Mouse (Mus musculus) liver, embryonic 16.5 days (tissue): ENCODE measurements around the gene Sfxn2. TPM values are rescaled to one million over a fixed set of nuclear protein-coding genes. Genes with fewer than 3 reads are reported as not detected.

Experiments used
- ATAC-seq: fragments of 200-750 bp; cut with Nextera tagmentation; 2 replicates; pipeline ENCODE4 v1.8.0; 2017; ENCODE audit warnings: low read depth, mild to moderate bottlenecking, moderate number of reproducible peaks, moderate library complexity
- H3K27ac ChIP-seq: fragments of 300-500 bp; sonication (generic); 2 replicates; pipeline ENCODE4 v1.5.1; 2014; ENCODE audit warnings: mild to moderate bottlenecking, low read length
- H3K27me3 ChIP-seq: fragments of 300-500 bp; sonication (generic); 2 replicates; pipeline ENCODE4 v1.6.1; 2014; ENCODE audit warnings: low read depth, low read length, mixed read lengths; ENCODE audit not compliant: control insufficient read depth, insufficient read depth
- H3K36me3 ChIP-seq: fragments of 300-500 bp; sonication (generic); 2 replicates; pipeline ENCODE4 v1.6.1; 2014; ENCODE audit warnings: mild to moderate bottlenecking; ENCODE audit not compliant: control insufficient read depth, insufficient read depth
- H3K4me1 ChIP-seq: fragments of 300-500 bp; sonication (generic); 2 replicates; pipeline ENCODE4 v1.6.1; 2014; ENCODE audit warnings: low read depth, low read length, mixed read lengths; ENCODE audit not compliant: control insufficient read depth
- H3K4me2 ChIP-seq: fragments of 300-500 bp; sonication (generic); 2 replicates; pipeline ENCODE4 v1.6.1; 2014; ENCODE audit warnings: low read depth, low read length, mixed read lengths
- H3K4me3 ChIP-seq: fragments of 300-500 bp; sonication (generic); 2 replicates; pipeline ENCODE4 v1.5.1; 2014; ENCODE audit warnings: low read depth, mild to moderate bottlenecking, low read length
- H3K9ac ChIP-seq: fragments of 300-500 bp; sonication (generic); 2 replicates; pipeline ENCODE4 v1.6.1; 2014; ENCODE audit warnings: low read depth, low read length
- H3K9me3 ChIP-seq: fragments of 300-500 bp; sonication (generic); replicated peaks from 2 replicates; pipeline ENCODE4 v1.6.1; 2016; ENCODE audit warnings: low read length; ENCODE audit not compliant: control insufficient read depth
- WGBS: fragments of 180-500 bp; shearing (Covaris S2); extraction: QIAGEN DNeasy Blood & Tissue Kit; methylation state at CpG from one replicate; pipeline ENCODE4 v1.1.7; 2014; ENCODE audit not compliant: insufficient replicate concordance; 5-methylcytosine and 5-hydroxymethylcytosine counted together
- polyA plus RNA-seq: library from polyadenylated mRNA; unstranded; fragments of >200 nt; fragmentation: Nextera tagmentation; extraction: Ambion mirVana; gene quantifications from 2 replicates; pipeline ENCODE4 v1.2.1, GENCODE M21; 2015

The Sfxn2 gene
- polyA plus RNA-seq, 1 experiment from 2014 or later = 37.6 TPM

- no peak overlapping the region for H3K27ac ChIP-seq
- WGBS = 73% methylated on average over 14 of the region's 14 CpGs
- no peak overlapping the region for H3K9ac ChIP-seq
- no peak overlapping the region for H3K4me3 ChIP-seq
- peaks cover 25% of the 10 kb centered on the region for H3K4me1 ChIP-seq
- H3K4me2 ChIP-seq = no peak overlapping the region
- no peaks in the 10 kb centered on the region for H3K36me3 ChIP-seq
- H3K27me3 ChIP-seq = no peaks in the 10 kb centered on the region
- H3K9me3 ChIP-seq = no peaks in the 10 kb centered on the region
- no peak for ATAC-seq
Measured at GRCm38 (mm10) chr19:46620016-46620808, 47.0 kb downstream of the Sfxn2 start.

- H3K4me1 ChIP-seq = peaks cover 25% of the 10 kb centered on the region
- no peak overlapping the region for H3K4me3 ChIP-seq
- H3K27ac ChIP-seq = no peak overlapping the region
- no peak overlapping the region for H3K9ac ChIP-seq
- ATAC-seq = no peak
- no peak overlapping the region for H3K4me2 ChIP-seq
- no peaks in the 10 kb centered on the region for H3K36me3 ChIP-seq
- no peaks in the 10 kb centered on the region for H3K9me3 ChIP-seq
- WGBS = 71% methylated on average over 19 of the region's 19 CpGs
- H3K27me3 ChIP-seq = no peaks in the 10 kb centered on the region
Measured at GRCm38 (mm10) chr19:46621236-46622183, 48.3 kb downstream of the Sfxn2 start.

GRCm38 (mm10) chr19:46622659-46623193 lies 49.6 kb downstream of the Sfxn2 start:
- H3K4me1 ChIP-seq = peaks cover 25% of the 10 kb centered on the region
- no peaks in the 10 kb centered on the region for H3K27me3 ChIP-seq
- no peak for ATAC-seq
- H3K4me2 ChIP-seq = peak overlapping the region; percentile 30; the same call in 1 of the 2 replicates
- peak overlapping the region; percentile 67 for H3K27ac ChIP-seq
- no peak overlapping the region for H3K4me3 ChIP-seq
- H3K9ac ChIP-seq = no peak overlapping the region
- WGBS = 49% methylated on average over 12 of the region's 12 CpGs
- H3K9me3 ChIP-seq = no peaks in the 10 kb centered on the region
- no peaks in the 10 kb centered on the region for H3K36me3 ChIP-seq

GRCm38 (mm10) chr19:46623194-46623667 lies 50.1 kb downstream of the Sfxn2 start:
- Histone ChIP-seq H3K4me3 (peak overlapping the region; percentile 45), H3K4me1 (peaks cover 28% of the 10 kb centered on the region), H3K27ac (peak overlapping the region; percentile 83), H3K9ac (peak overlapping the region; percentile 10), H3K4me2 (peak overlapping the region; percentile 35), H3K9me3 (no peaks in the 10 kb centered on the region), H3K27me3 (no peaks in the 10 kb centered on the region), H3K36me3 (no peaks in the 10 kb centered on the region)
- 29% methylated on average over 16 of the region's 16 CpGs for WGBS
- peak; percentile 76 for ATAC-seq

- peaks cover 32% of the 10 kb centered on the region for H3K4me1 ChIP-seq
- peak; percentile 57 for ATAC-seq
- H3K4me3 ChIP-seq = peak overlapping the region; percentile 45
- peak overlapping the region; percentile 10 for H3K9ac ChIP-seq
- H3K36me3 ChIP-seq = no peaks in the 10 kb centered on the region
- peak overlapping the region; percentile 35 for H3K4me2 ChIP-seq
- peak overlapping the region; percentile 83 for H3K27ac ChIP-seq
- H3K9me3 ChIP-seq = no peaks in the 10 kb centered on the region
- H3K27me3 ChIP-seq = no peaks in the 10 kb centered on the region
- 63% methylated on average over 19 of the region's 19 CpGs for WGBS
Measured at GRCm38 (mm10) chr19:46623790-46624772, 50.9 kb downstream of the Sfxn2 start.

- Histone ChIP-seq H3K27me3 (no peaks in the 10 kb centered on the region), H3K36me3 (no peaks in the 10 kb centered on the region), H3K9me3 (no peaks in the 10 kb centered on the region), H3K4me2 (no peak overlapping the region), H3K4me1 (peaks cover 36% of the 10 kb centered on the region), H3K27ac (no peak overlapping the region), H3K4me3 (no peak overlapping the region), H3K9ac (no peak overlapping the region)
- ATAC-seq = no peak
- 83% methylated on average over 12 of the region's 12 CpGs for WGBS
Measured at GRCm38 (mm10) chr19:46625015-46625414, 51.9 kb downstream of the Sfxn2 start.

- H3K36me3 ChIP-seq = no peaks in the 10 kb centered on the region
- no peaks in the 10 kb centered on the region for H3K9me3 ChIP-seq
- no peak overlapping the region for H3K9ac ChIP-seq
- no peaks in the 10 kb centered on the region for H3K27me3 ChIP-seq
- H3K4me1 ChIP-seq = peaks cover 33% of the 10 kb centered on the region
- no peak overlapping the region for H3K4me2 ChIP-seq
- ATAC-seq = no peak
- H3K4me3 ChIP-seq = no peak overlapping the region
- H3K27ac ChIP-seq = no peak overlapping the region
- 66% methylated on average over 10 of the region's 10 CpGs for WGBS
Measured at GRCm38 (mm10) chr19:46625519-46625918, 52.4 kb downstream of the Sfxn2 start.

GRCm38 (mm10) chr19:46628403-46628802 lies 55.2 kb downstream of the Sfxn2 start:
- Histone ChIP-seq H3K9ac (no peak overlapping the region), H3K4me2 (no peak overlapping the region), H3K4me3 (no peak overlapping the region), H3K27me3 (no peaks in the 10 kb centered on the region), H3K9me3 (no peaks in the 10 kb centered on the region), H3K36me3 (no peaks in the 10 kb centered on the region; the same call in 1 of the 2 replicates), H3K4me1 (peaks cover 11% of the 10 kb centered on the region), H3K27ac (no peak overlapping the region)
- peak; percentile 40 for ATAC-seq
- 67% methylated on average over 10 of the region's 10 CpGs for WGBS
